Mouse (Mus musculus) layer of hippocampus, adult 9-11 months (tissue): ENCODE measurements around the gene Cldn11.
A peak's percentile ranks its signal among the peaks of the same experiment; 100 is the strongest.

Experiments used
- DNase-seq: peaks from one replicate; pipeline ENCODE4 v3.0.0; 2022

Cldn11 gene

GRCm38 (mm10) chr3:31162860-31163259 lies 13.1 kb downstream of the Cldn11 start:
- DNase-seq = no peak

DNA sequence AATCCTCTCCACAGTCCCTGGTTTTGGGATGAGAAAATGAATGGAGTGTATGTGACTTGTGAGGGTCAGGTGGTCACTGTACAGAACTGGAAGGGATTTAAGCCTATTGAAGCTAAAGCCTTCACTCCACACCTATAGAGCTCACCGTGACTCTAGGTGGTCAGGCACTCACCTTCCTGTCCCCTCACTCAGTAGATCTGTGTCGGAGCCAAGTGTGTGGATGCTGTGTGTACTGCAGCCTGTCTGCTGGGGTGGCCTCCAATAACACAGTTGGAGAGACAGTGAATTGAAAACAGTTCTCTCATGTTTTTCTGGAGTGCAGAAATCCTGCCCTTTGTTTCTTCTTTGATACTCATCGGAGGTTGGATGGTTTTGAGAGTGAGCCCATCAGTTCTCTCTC lies 16.1 kb downstream of the Cldn11 start:
- DNase-seq = no peak

DNA sequence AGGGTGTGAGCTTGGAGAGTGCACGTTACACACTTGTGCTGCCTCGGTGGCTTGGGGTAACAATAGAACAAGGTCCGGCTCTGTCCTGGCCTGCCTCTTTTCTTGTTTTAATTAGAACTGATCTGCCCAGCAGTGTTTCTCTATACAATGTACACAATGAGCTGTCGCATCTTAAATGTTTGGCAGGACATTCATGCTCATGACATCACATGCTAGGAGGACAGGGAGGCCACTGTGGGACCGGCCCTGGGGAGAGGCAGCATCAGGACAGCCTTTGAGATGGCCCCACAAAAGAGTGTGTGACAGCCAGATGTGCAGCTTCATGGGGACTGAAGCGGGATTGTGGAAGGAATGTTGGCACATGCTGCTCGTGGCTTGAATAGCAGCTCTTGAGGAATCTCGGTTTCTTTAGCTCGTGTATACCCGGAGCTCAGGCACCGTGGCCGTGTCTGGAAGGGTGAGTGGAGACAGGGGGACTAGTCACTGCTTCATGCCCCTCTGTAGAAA lies 16.7 kb downstream of the Cldn11 start:
- peak; percentile 91 for DNase-seq

DNA sequence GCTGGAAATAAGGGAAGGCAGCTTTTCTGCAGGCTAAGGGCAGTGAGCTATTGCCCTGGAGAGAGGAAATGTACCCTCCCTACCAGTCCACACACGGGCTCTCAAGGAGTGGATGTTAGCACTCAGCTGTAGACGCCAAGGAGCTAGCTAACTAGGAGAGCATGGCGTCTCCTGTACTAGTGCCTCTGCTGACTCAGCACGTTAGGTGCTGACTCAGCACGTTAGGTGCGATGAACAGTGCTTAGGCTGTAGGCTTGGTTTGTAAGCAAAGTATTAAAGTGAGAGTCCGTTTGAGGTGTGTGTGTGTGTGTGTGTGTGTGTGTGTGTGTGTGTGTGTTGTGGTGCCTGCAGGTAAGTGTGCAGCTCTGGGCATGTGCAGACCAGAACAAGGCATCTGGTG lies 40.6 kb downstream of the Cldn11 start:
- no peak for DNase-seq

GRCm38 (mm10) chr3:31191402-31191801 lies 41.7 kb downstream of the Cldn11 start:
- no peak for DNase-seq

GRCm38 (mm10) chr3:31199162-31199877 lies 49.6 kb downstream of the Cldn11 start:
- no peak for DNase-seq

GRCm38 (mm10) chr3:31203947-31204346 lies 54.2 kb downstream of the Cldn11 start:
- no peak for DNase-seq

GRCm38 (mm10) chr3:31205167-31205566 lies 55.4 kb downstream of the Cldn11 start:
- no peak for DNase-seq

DNA sequence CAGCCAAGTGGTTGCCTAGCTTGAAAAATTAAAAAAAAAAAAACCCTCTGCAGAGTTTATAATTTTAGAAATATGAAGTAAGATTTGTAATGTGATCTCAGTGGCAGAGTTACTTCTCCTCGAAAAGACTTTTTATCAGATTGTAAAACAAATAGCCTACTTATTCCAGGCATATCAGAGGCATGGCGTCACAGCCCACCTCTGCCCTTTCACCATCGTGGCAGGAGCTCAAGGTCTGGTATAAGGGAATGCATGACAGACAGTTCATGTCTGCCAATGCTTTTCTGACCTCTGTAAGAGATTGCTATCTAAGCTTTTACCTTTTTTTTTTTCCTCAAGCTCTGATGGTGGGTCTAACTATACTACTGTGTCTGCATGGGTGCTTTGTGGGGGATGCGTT lies 58.3 kb downstream of the Cldn11 start:
- DNase-seq = no peak

DNA sequence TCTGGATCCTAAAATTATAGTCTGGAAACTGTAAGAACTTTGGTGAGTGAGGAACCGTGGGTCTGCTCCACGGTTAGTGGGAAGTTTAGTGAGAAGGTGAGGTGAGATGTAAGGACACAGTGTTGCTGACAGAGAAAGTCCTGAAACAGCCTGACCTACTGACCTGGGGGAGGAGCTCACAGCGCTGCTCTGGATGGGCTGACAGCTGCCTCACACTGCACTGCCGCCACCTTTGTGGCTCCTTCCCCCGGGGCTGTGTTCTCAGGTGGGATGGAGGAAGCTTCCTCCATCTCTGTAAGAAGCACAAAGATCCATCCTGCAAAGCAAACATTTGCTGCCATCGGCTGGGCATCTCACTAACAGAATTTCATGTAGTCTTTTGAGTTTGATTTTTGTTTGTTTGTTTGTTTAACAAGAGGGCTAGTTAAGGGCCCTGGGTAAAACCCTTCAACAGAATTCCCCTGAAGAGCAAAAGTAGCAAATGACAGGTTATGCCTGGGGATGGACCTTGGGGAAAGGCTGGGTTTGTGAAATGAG lies 58.8 kb downstream of the Cldn11 start:
- DNase-seq = no peak

- peak; percentile 79 for DNase-seq
Observed at GRCm38 (mm10) chr3:31209001-31209400, 59.3 kb downstream of the Cldn11 start.

GRCm38 (mm10) chr3:31212205-31213038 lies 62.7 kb downstream of the Cldn11 start:
- DNase-seq = no peak

- DNase-seq = peak; percentile 70
Observed at GRCm38 (mm10) chr3:31213802-31214201, 64.1 kb downstream of the Cldn11 start.
